17 mouse cellular contexts compared by ENCODE assay signal in genomic region chrX:68507664-68508063, GRCm38 (mm10).
A peak's percentile ranks its signal among the peaks of the same experiment; 100 is the strongest.
DNase-seq lines count a peak whose midpoint lies in the region.
"Had no signal": no experiment of that assay in that cellular context is flagged by ENCODE, and none has a peak within 500 bp of the region (broad histone marks: within the 10 kb centered on the region; RNA-seq: fewer than 3 reads in every experiment).

No protein-coding gene starts in this region.

- intact Hi-C loops in heart, postnatal 14 days (cut with DNase I): no loop called here

- peak; percentile 3 for DNase-seq in embryo, embryonic 10 days (ENCODE audit: low spot score)
- no peak for DNase-seq in embryo, embryonic 9.5 days (ENCODE audit: extremely low spot score)
- DNase-seq in heart, adult 18-20 months: peak; percentile 7 to 39
- DNase-seq in heart, postnatal 14 days: no peak
- peak; percentile 30 for DNase-seq in 3T3-L1 (ENCODE audit: low read depth, low spot score)
- peak; percentile 69 for DNase-seq in fibroblast of lung, adult 2 months (ENCODE audit: low read depth)
- DNase-seq in spleen, postnatal 4 days (ENCODE audit: low spot score in 2 of 2): no peak
- no peak for DNase-seq in layer of hippocampus, postnatal 10 days (ENCODE audit: low spot score in 2 of 2)
- DNase-seq: adrenal gland, postnatal 36 days; cerebellum, adult 9-11 months; forebrain, postnatal 0 days; kidney, postnatal 36 days; left cerebral cortex, postnatal 4 days; liver, postnatal 0 days; right cerebral cortex, adult 18-20 months; right cerebral cortex, postnatal 4 days; thymus, postnatal 14 days had no signal

Comparison
In these comparisons a context has a peak if more than half of its experiments do, and no peak if none do; other contexts are left out.
1. DNase-seq: peak in embryo, embryonic 10 days (single experiment), heart, adult 18-20 months (2 of 2), 3T3-L1 (single experiment) and fibroblast of lung, adult 2 months (single experiment); none in embryo, embryonic 9.5 days (single experiment), heart, postnatal 14 days (0 of 2), spleen, postnatal 4 days (0 of 2) and layer of hippocampus, postnatal 10 days (0 of 2).